11 mouse cellular contexts compared by ENCODE assay signal in genomic region chr3:10085396-10086119, GRCm38 (mm10). TPM values are rescaled to one million over a fixed set of nuclear protein-coding genes. Genes with fewer than 3 reads are reported as not detected.
A peak's percentile ranks its signal among the peaks of the same experiment; 100 is the strongest.
DNase-seq lines count a peak whose midpoint lies in the region; ATAC-seq lines count a peak whose summit lies in the region.
"Had no signal": no experiment of that assay in that cellular context is flagged by ENCODE, and none has a peak within 500 bp of the region (broad histone marks: within the 10 kb centered on the region; RNA-seq: fewer than 3 reads in every experiment).

No protein-coding gene starts in this region.

- H3K4me3 ChIP-seq in liver, embryonic 13.5 days (replicated peaks), result no peak overlapping the region
- no peak overlapping the region for H3K4me3 ChIP-seq in forebrain, embryonic 11.5 days (ENCODE audit: low read depth, low read length)
- H3K4me3 ChIP-seq: heart, adult 2 months; midbrain, embryonic 12.5 days had no signal

- no peaks in the 10 kb centered on the region for H3K36me3 ChIP-seq in liver, embryonic 13.5 days
- H3K36me3 ChIP-seq in forebrain, embryonic 11.5 days (ENCODE audit: control insufficient read depth, insufficient read depth, low read length), result no peaks in the 10 kb centered on the region
- H3K36me3 ChIP-seq: midbrain, embryonic 12.5 days had no signal

- peaks cover 23% of the 10 kb centered on the region for H3K27me3 ChIP-seq in liver, embryonic 13.5 days
- H3K27me3 ChIP-seq in forebrain, embryonic 11.5 days (ENCODE audit: control insufficient read depth, insufficient read depth, low read length), result no peaks in the 10 kb centered on the region

- intact Hi-C loops in heart, postnatal 36 days (cut with DNase I), result no loop called here

- no peaks in the 10 kb centered on the region for H3K9me3 ChIP-seq in liver, embryonic 13.5 days (replicated peaks)
- H3K9me3 ChIP-seq in forebrain, embryonic 11.5 days (ENCODE audit: control insufficient read depth, low read length), result no peaks in the 10 kb centered on the region
- H3K9me3 ChIP-seq: midbrain, embryonic 12.5 days had no signal

- peak; percentile 14 for DNase-seq in heart, postnatal 4 days
- no peak for DNase-seq in heart, adult 9 months (ENCODE audit: low spot score in 2 of 2)
- peak; percentile 35 for DNase-seq in retina, postnatal 1 day
- no peak for DNase-seq in retina, embryonic 14.5 days (ENCODE audit: low spot score)
- DNase-seq in liver, embryonic 13.5 days, result no peak
- no peak for DNase-seq in embryo, embryonic 11 days
- no peak for DNase-seq in forebrain, embryonic 11.5 days (ENCODE audit: low spot score)
- no peak for DNase-seq in heart, postnatal 36 days
- DNase-seq: spleen, adult 18-20 months had no signal

- peak; percentile 49 for ATAC-seq in liver, embryonic 13.5 days (ENCODE audit: low read depth)
- ATAC-seq in forebrain, embryonic 11.5 days (replicated peaks; ENCODE audit: low FRiP score), result no peak

- H3K4me1 ChIP-seq in liver, embryonic 13.5 days (replicated peaks), result no peaks in the 10 kb centered on the region
- no peaks in the 10 kb centered on the region for H3K4me1 ChIP-seq in forebrain, embryonic 11.5 days (replicated peaks; ENCODE audit: control insufficient read depth, insufficient read depth, low read length)
- H3K4me1 ChIP-seq: midbrain, embryonic 12.5 days had no signal

- no peak overlapping the region for H3K4me2 ChIP-seq in liver, embryonic 13.5 days
- no peak overlapping the region for H3K4me2 ChIP-seq in forebrain, embryonic 11.5 days (ENCODE audit: low read depth, low read length, severe bottlenecking)
- H3K4me2 ChIP-seq: midbrain, embryonic 12.5 days had no signal

- H3K27ac ChIP-seq in liver, embryonic 13.5 days, result no peak overlapping the region
- no peak overlapping the region for H3K27ac ChIP-seq in forebrain, embryonic 11.5 days (ENCODE audit: low read depth, low read length)
- H3K27ac ChIP-seq: heart, adult 2 months; midbrain, embryonic 12.5 days had no signal

- 69% methylated on average over 7 of the region's 7 CpGs for WGBS in liver, embryonic 13.5 days (ENCODE audit: insufficient replicate concordance)
- 82% methylated on average over 7 of the region's 7 CpGs for WGBS in forebrain, embryonic 11.5 days

- H3K9ac ChIP-seq in liver, embryonic 13.5 days, result no peak overlapping the region
- no peak overlapping the region for H3K9ac ChIP-seq in forebrain, embryonic 11.5 days (ENCODE audit: low read length)
- H3K9ac ChIP-seq: midbrain, embryonic 12.5 days had no signal

RNA-seq across cellular contexts. Expression of gene Gm9833, which starts 2.4 kb away (rescaled TPM):
- 1 to 10 TPM; 3.6 to 5.6 TPM for total RNA-seq in heart, postnatal 4 days (2021)
- 1.0 and 2.0 TPM in 2 replicates for polyA plus RNA-seq in liver, embryonic 13.5 days (2015; fragmentation: Nextera tagmentation; extraction: Ambion mirVana)
- 8.4 and 9.7 TPM in 2 replicates for polyA plus RNA-seq in forebrain, embryonic 11.5 days (2014; fragmentation: Nextera tagmentation; extraction: Ambion mirVana)
- 1 to 10 TPM in 1 of 2 experiments, under 1 TPM in 1; 0.41 to 1.1 TPM for total RNA-seq in heart, postnatal 36 days (2021)

Comparison
In these comparisons a context has a peak if more than half of its experiments do, and no peak if none do; other contexts are left out.
1. DNase-seq: peak in heart, postnatal 4 days (single experiment) and retina, postnatal 1 day (single experiment); none in heart, adult 9 months (0 of 2), retina, embryonic 14.5 days (single experiment), liver, embryonic 13.5 days (single experiment), embryo, embryonic 11 days (single experiment), forebrain, embryonic 11.5 days (single experiment) and heart, postnatal 36 days (0 of 2).